Mouse (Mus musculus) CH12.LX (cell line): ENCODE results near the gene Prkch.
A peak's percentile ranks its signal among the peaks of the same experiment; 100 is the strongest.

Experiments used
- CHD1 ChIP-seq: IDR thresholded peaks from 2 replicates; pipeline ENCODE4 v1.6.1; 2012; ENCODE audit warnings: low read depth, low read length, improper control_type of control experiment, inconsistent platforms
- CHD2 ChIP-seq: IDR thresholded peaks from 2 replicates; pipeline ENCODE4 v1.6.1; 2011; ENCODE audit warnings: low read length, improper control_type of control experiment
- CTCF ChIP-seq, 2 experiments: IDR thresholded peaks in 1 of 2; conservative IDR thresholded peaks in 1 of 2; 2 replicates each; pipeline ENCODE4 v1.5.1; 2011 to 2012; ENCODE audit warnings: low read depth in 2 of 2, low read length in 2 of 2, improper control_type of control experiment in 1 of 2, inconsistent platforms in 1 of 2, mild to moderate bottlenecking in 1 of 2, moderate library complexity in 1 of 2
- POLR2A ChIP-seq: IDR thresholded peaks from 2 replicates; pipeline ENCODE4 v1.6.1; 2011; ENCODE audit warnings: low read depth, mild to moderate bottlenecking, improper control_type of control experiment, low read length
- SMC3 ChIP-seq: IDR thresholded peaks from 2 replicates; pipeline ENCODE4 v1.6.1; 2011; ENCODE audit warnings: low read depth, low read length, improper control_type of control experiment

GRCm38 (mm10) chr12:73794151-73794883 is 209.7 kb downstream of the Prkch start:
- no peak for TF ChIP-seq POLR2A
- no peak for TF ChIP-seq CTCF (conservative IDR thresholded peaks at IDR 0.05 in 1 of 2, IDR thresholded peaks at IDR 0.05 in 1 of 2; ENCODE audit: low read depth in 2 of 2, low read length in 2 of 2)
- no peak for TF ChIP-seq CHD2
- 0 out of 2 replicates have a peak, but pooled peaks have one; percentile 2 for TF ChIP-seq SMC3
- TF ChIP-seq CHD1 = no peak
